Mouse (Mus musculus) olfactory bulb, adult 2 months (tissue): Measurements from ENCODE around the gene M1ap. TPM values are rescaled to one million over a fixed set of nuclear protein-coding genes. Genes with fewer than 3 reads are reported as not detected.
A peak's percentile ranks its signal among the peaks of the same experiment; 100 is the strongest.

Source experiments
- H3K27ac ChIP-seq: fragments of 200-500 bp; 2 replicates; pipeline ENCODE4 v1.5.1; 2012; ENCODE audit warnings: low read depth, low read length; ENCODE audit not compliant: insufficient read depth
- H3K4me1 ChIP-seq: fragments of 200-500 bp; 2 replicates; pipeline ENCODE4 v1.6.1; 2012; ENCODE audit warnings: low read length; ENCODE audit not compliant: control insufficient read depth, insufficient read depth
- H3K4me3 ChIP-seq: fragments of 200-500 bp; 2 replicates; pipeline ENCODE4 v1.5.1; 2012; ENCODE audit warnings: mild to moderate bottlenecking, low read depth, low read length, moderate library complexity; ENCODE audit not compliant: insufficient read depth
- CTCF ChIP-seq: fragments of 200-500 bp; IDR thresholded peaks from 2 replicates; pipeline ENCODE4 v1.5.1; 2012; ENCODE audit warnings: low read depth, mild to moderate bottlenecking, low read length, moderate library complexity; ENCODE audit not compliant: insufficient read depth
- POLR2A ChIP-seq: fragments of 200-500 bp; IDR thresholded peaks from 2 replicates; pipeline ENCODE4 v1.6.1; 2012; ENCODE audit warnings: mild to moderate bottlenecking, low read depth, low read length, moderate library complexity; ENCODE audit not compliant: insufficient read depth
- WGBS: fragments of 180-500 bp; shearing (Covaris S2); methylation state at CpG from one replicate; pipeline ENCODE4 v1.1.7; 2018; 5-methylcytosine and 5-hydroxymethylcytosine counted together
- polyA plus RNA-seq: library from polyadenylated mRNA; stranded (reverse); fragments of >200 nt; gene quantifications from 2 replicates; pipeline ENCODE4 v1.2.4, GENCODE M21; 2012; ENCODE audit warnings: low replicate concordance; ENCODE audit not compliant: missing spikeins, insufficient read depth, insufficient read length

The M1ap gene
- polyA plus RNA-seq, 1 experiment: not detected

- H3K27ac ChIP-seq: no peak overlapping the region
- H3K4me1 ChIP-seq: no peaks in the 10 kb centered on the region
- TF ChIP-seq CTCF: no peak
- TF ChIP-seq POLR2A: no peak
- H3K4me3 ChIP-seq: no peak overlapping the region
- 87% methylated on average over 1 of the region's 1 CpGs for WGBS
These were observed 15.0 kb downstream of the M1ap start for GRCm38 (mm10) chr6:82961664-82962063.

DNA sequence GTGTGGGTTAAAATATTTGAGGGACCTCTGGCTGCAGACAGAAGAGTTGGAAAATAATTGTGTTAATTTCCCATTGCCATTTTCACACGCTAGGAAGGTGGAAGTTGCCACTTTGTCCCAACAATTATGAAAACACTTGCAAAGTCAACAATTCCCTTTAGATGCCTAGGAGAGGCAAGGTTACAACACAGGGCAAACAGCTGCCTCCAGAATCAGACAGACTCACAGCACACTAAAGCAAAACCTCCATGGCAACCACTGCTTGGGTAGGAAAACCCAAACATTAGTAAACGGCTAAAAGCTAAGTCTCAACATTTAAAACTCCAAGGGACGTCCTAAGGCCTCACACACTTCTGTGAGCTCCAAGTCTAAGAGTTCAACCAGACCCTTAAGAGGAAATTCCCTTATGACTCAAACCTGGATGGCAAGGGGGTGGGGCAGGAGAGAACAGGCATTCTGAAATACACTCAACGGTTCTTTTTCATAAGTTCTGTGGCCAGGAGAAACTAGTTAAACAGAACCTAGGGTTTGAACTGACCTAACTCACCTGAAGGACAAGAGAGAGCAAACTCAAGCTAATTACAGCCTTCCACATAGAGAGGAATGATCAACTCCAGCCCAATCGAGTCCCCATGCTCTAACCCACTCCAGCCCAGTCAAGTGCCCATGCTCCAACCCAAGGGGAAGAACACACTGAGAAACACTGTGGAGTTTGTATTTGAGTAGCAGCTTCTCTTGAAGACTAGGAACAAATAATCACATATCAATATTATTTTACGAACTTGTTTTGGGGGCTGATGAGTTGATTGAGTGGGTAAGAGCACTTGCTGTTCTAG lies 22.8 kb downstream of the M1ap start:
- 70% methylated on average over 6 of the region's 6 CpGs for WGBS
- Histone ChIP-seq H3K4me1 (no peaks in the 10 kb centered on the region), H3K4me3 (no peak overlapping the region), H3K27ac (no peak overlapping the region)
- TF ChIP-seq CTCF (no peak), POLR2A (no peak)

DNA sequence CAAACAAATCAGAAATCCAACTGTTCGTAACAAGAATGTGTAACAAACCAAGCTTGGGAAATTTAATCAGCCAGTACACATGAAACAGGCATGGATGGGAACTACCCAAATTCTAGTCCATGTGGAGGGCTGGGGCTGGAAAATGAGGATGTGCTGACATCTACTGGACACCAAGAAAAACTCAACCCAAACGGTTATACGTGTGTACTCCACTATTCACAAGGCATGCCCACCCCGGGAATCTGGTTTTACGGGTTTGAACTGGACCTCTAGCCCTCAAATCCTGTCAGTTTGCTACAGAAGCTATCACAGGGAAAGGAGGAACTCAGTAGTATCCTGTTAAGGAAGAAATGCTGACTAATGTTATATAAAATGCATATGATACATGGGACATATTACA lies 24.3 kb downstream of the M1ap start:
- no peak for TF ChIP-seq CTCF
- no peak for TF ChIP-seq POLR2A
- 12% methylated on average over 5 of the region's 5 CpGs for WGBS

DNA sequence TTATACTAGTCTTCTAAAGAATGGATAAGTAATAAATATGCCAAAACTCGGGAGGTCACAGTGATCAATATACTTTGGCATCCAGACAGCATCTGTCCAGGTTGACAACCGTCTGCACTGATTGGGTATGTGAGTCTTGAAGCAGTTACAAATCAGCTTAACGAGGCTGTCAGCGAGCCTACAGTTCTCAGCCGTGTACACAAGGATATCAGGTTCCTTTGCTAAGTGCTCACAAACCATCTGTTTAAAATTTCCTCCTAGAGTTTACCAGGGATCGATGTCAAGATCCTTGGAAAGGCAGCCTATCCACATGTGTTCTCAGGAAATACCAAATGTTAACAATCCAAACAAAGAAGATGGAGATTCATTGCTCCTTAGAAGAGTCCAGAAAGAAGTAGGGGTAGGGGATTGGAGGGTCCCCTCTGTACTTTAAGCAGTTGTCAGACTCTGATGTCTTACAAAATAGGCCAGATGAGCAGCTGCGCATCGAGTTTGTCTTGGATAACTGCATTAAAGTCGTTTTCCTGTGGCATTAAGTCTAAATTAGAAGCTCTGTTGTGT lies 40.8 kb downstream of the M1ap start:
- Histone ChIP-seq H3K4me1 (no peaks in the 10 kb centered on the region), H3K27ac (no peak overlapping the region), H3K4me3 (no peak overlapping the region)
- TF ChIP-seq CTCF (no peak), POLR2A (no peak)
- WGBS: 44% methylated on average over 9 of the region's 9 CpGs

More for the DNA sequence above, 24.3 kb downstream of the M1ap start:
- Histone ChIP-seq H3K27ac (no peak overlapping the region), H3K4me1 (no peaks in the 10 kb centered on the region), H3K4me3 (no peak overlapping the region)

GRCm38 (mm10) chr6:82993696-82994095 lies 47.0 kb downstream of the M1ap start:
- H3K4me3 ChIP-seq: no peak overlapping the region
- no peak overlapping the region for H3K27ac ChIP-seq
- WGBS: 41% methylated on average over 1 of the region's 1 CpGs
- TF ChIP-seq POLR2A: no peak
- no peak for TF ChIP-seq CTCF
- H3K4me1 ChIP-seq: peaks cover 4% of the 10 kb centered on the region

DNA sequence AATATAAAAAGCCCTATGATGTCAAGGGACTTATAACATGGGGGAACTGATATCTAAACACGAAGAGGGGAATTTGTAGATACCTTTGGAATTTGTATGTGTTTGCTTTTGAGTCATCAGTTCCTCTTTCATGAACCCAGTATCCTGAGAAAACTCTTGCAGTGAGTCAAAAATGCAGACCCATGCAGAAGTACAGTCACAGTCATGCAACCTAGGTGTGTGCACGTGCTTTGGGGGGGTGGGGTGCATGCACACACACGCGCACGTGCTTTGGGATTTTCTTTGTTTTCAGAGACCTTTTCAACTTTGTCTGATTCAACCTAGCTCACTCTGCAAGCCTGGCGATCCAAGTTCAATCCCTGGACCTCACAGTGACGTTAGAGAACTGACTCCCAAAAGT lies 47.7 kb downstream of the M1ap start:
- WGBS: 78% methylated on average over 7 of the region's 7 CpGs
- peaks cover 4% of the 10 kb centered on the region for H3K4me1 ChIP-seq
- H3K27ac ChIP-seq: no peak overlapping the region
- no peak for TF ChIP-seq POLR2A
- no peak for TF ChIP-seq CTCF
- no peak overlapping the region for H3K4me3 ChIP-seq

- TF ChIP-seq CTCF: peak; percentile 49
- no peak for TF ChIP-seq POLR2A
- Histone ChIP-seq H3K4me3 (no peak overlapping the region), H3K4me1 (peaks cover 4% of the 10 kb centered on the region), H3K27ac (0 out of 2 replicates have a peak overlapping the region, but pooled peaks have one; percentile 1)
- WGBS: 4% methylated on average over 11 of the region's 11 CpGs
These were observed 50.1 kb downstream of the M1ap start for GRCm38 (mm10) chr6:82996740-82997315.

DNA sequence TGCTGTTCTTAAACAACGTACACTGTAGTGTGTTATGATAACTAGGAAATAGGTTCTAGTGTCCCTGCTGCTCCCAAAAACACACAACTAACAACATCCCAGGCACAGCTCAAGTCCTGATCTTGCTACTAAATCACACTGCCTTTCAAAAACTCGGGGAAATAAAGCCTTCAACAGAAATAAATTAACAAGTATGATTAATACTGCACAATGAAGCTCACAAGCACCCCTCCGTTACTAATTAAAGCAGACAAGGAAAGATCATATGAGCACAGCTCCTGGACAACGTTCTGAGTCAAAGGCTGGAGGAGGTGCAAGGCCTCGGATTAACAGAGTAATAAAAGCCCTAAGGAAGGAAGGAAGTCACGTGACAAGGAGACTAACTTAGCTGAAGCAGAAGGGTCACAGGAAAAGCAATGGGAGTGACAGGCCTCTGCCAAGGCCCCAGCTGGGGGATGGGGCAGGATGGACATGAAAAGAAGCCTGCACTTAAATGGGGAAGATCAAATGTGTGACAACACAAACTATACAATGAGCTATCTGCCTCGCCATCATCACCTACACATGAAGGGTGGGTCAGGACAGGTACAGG lies 50.9 kb downstream of the M1ap start:
- no peak for TF ChIP-seq CTCF
- TF ChIP-seq POLR2A: no peak
- H3K4me3 ChIP-seq: no peak overlapping the region
- H3K4me1 ChIP-seq: peaks cover 4% of the 10 kb centered on the region
- WGBS: 46% methylated on average over 7 of the region's 7 CpGs
- 0 out of 2 replicates have a peak overlapping the region, but pooled peaks have one; percentile 1 for H3K27ac ChIP-seq

GRCm38 (mm10) chr6:82998326-82998725 lies 51.6 kb downstream of the M1ap start:
- TF ChIP-seq CTCF (no peak), POLR2A (no peak)
- no peak overlapping the region for H3K27ac ChIP-seq
- WGBS: 64% methylated on average over 4 of the region's 4 CpGs
- no peak overlapping the region for H3K4me3 ChIP-seq
- H3K4me1 ChIP-seq: peaks cover 4% of the 10 kb centered on the region
